Mouse (Mus musculus) layer of hippocampus, adult 2 months (tissue): ENCODE data around the gene Bcl9l. TPM values are rescaled to one million over a fixed set of nuclear protein-coding genes. Genes with fewer than 3 reads are reported as not detected.

Source experiments
- DNase-seq, 2 experiments: peaks; one replicate each; pipeline ENCODE4 v3.0.0; 2022; ENCODE audit warnings: low spot score in 2 of 2
- H3K27ac ChIP-seq: fragments of 200-600 bp; 2 replicates; pipeline ENCODE4 v1.8.1; 2022
- H3K4me3 ChIP-seq: fragments of 200-600 bp; 2 replicates; pipeline ENCODE4 v1.8.1; 2022; ENCODE audit warnings: mild to moderate bottlenecking
- CTCF ChIP-seq: fragments of 200-600 bp; conservative IDR thresholded peaks from 2 replicates; pipeline ENCODE4 v1.8.1; 2022; ENCODE audit warnings: antibody characterized with exemption, mild to moderate bottlenecking, moderate library complexity
- total RNA-seq, 2 experiments: library from RNA; stranded (reverse); gene quantifications; 2 replicates each; pipeline ENCODE4 v1.2.3; 2021

The Bcl9l gene
- total RNA-seq, 2 experiments from 2014 or later, result 68.4 to 76.9 TPM

- TF ChIP-seq CTCF, result no peak
- H3K27ac ChIP-seq, result no peak overlapping the region
- H3K4me3 ChIP-seq, result no peak overlapping the region
- no peak for DNase-seq
Observed at GRCm38 (mm10) chr9:44512717-44513003, 30.0 kb downstream of the Bcl9l start.

DNA sequence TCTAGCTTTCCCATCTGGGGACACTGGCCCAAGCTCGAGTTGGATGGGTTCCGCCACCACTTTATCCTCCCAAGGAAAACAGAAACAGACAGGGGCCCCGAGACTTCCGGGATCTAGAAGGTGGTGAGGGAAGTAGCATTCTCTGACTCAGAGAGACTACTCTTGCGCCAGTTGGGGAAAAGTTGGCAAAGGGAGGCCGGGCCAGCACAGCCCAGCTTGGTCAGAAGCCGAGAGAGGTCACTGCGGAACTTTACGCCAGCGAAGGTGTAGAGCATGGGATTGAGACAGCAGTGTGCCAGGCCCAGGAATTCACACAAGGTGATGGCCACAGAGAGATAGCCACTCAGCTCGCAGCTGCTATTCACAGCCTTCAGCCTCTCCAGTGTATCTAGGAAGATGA lies 30.5 kb downstream of the Bcl9l start:
- H3K27ac ChIP-seq, result no peak overlapping the region
- no peak for TF ChIP-seq CTCF
- no peak overlapping the region for H3K4me3 ChIP-seq
- DNase-seq, result no peak

DNA sequence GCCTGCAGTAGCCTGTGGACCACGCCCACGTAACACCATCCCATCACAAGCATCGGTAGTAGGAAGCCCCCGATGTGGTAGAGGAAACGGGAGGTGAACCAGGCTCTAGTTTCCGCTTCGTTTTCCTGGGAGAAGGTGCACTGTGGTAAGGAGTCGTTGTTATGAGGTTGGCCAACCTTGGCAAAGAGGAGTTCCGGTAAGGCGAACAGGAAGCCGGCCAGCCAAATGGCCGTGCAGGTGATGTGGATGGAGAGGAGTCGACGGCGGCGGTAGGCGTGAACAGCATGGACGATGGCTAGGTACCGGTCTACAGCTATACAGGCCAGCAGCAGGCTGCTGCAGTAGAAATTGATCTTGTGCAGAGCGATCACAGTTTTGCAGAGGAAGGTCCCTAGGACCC lies 31.0 kb downstream of the Bcl9l start:
- no peak for DNase-seq
- no peak for TF ChIP-seq CTCF
- no peak overlapping the region for H3K4me3 ChIP-seq

DNA sequence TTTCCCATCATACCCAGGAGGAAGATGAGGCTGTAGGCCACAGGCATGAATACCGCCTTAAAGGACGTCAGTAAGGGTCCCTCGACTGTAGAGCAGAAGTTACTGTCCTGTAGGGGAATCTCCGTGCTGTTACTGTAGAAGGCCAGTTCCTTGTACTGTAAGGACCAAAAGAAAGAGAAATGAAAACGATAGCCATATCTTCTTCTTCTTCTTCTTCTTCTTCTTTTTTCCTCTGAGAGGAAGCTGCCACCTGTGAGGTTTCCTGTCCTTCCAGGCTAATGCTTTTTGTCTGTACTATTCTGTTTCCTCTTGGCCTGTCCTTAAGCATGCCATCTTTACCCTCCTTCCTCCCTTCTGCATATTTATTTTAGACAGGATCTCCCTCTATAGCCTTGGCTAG lies 31.5 kb downstream of the Bcl9l start:
- no peak for DNase-seq
- Histone ChIP-seq H3K4me3 (no peak overlapping the region), H3K27ac (no peak overlapping the region)
- TF ChIP-seq CTCF, result no peak

More for the DNA sequence above, 31.0 kb downstream of the Bcl9l start:
- no peak overlapping the region for H3K27ac ChIP-seq

- DNase-seq, result no peak
- no peak for TF ChIP-seq CTCF
- H3K27ac ChIP-seq, result no peak overlapping the region
- no peak overlapping the region for H3K4me3 ChIP-seq
Observed at GRCm38 (mm10) chr9:44515131-44515751, 32.6 kb downstream of the Bcl9l start.

GRCm38 (mm10) chr9:44515891-44516290 lies 33.3 kb downstream of the Bcl9l start:
- no peak for DNase-seq
- Histone ChIP-seq H3K4me3 (no peak overlapping the region), H3K27ac (no peak overlapping the region)
- TF ChIP-seq CTCF, result no peak

DNA sequence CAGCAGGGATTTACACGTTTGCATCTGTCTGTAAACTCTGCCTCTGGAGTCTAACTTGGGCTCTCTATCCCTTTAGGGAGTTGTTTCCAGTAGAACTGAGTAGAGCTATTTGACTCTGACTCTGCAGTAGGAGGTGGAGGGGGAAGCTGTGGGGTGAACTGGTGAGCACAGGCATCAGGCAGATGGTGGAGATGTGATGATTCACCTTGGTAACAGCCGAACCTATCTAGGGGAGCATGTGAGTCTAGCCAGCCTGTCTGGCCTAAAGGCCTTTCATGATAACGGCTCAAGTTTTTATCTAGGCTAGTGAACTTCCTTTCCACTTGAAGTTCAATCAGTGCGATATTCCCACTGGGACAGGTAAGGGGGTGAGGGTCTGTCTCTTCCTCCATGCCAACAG lies 34.7 kb downstream of the Bcl9l start:
- no peak overlapping the region for H3K4me3 ChIP-seq
- DNase-seq, result no peak
- no peak overlapping the region for H3K27ac ChIP-seq
- TF ChIP-seq CTCF, result no peak

DNA sequence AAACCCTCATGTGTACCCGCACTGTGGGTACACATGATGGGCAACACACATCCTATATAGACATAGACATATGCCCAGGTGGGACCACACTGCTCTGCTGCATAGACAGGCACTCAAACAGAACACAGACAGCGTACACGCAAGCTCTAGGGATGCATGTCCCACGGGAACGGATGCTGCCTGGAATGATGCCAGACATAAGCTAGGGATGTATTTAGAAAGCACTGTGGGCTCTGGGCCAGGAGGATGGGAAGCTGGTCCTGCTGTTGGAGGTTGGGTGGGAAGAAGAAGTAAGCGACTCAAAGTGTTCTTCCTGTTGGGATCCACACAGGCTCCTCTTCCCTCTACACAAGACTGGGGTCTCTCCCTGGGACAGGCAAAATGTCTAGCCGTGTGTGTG lies 35.4 kb downstream of the Bcl9l start:
- DNase-seq, result no peak
- TF ChIP-seq CTCF, result no peak
- H3K4me3 ChIP-seq, result no peak overlapping the region
- no peak overlapping the region for H3K27ac ChIP-seq

GRCm38 (mm10) chr9:44521927-44522326 lies 39.3 kb downstream of the Bcl9l start:
- no peak for TF ChIP-seq CTCF
- H3K4me3 ChIP-seq, result no peak overlapping the region
- no peak for DNase-seq
- no peak overlapping the region for H3K27ac ChIP-seq

DNA sequence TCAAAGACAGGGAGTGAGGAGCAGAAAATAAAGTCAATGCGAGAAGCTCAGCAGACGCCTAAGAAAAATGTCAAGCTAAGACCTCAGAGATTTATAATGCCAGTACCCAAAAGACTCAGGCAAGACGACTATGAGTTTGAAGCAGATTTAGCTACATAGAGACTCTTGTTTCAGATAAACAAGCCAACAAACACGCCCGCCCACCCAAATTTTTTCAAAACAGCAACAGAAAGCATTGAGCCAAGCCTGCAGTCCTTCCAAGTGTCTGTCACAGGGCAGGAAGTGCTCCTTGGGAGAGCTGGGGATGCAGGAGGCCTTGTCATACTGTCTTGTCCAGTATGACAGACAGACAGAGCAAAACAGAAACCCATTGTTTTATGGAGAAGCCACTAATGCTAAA lies 41.1 kb downstream of the Bcl9l start:
- DNase-seq, result no peak

DNA sequence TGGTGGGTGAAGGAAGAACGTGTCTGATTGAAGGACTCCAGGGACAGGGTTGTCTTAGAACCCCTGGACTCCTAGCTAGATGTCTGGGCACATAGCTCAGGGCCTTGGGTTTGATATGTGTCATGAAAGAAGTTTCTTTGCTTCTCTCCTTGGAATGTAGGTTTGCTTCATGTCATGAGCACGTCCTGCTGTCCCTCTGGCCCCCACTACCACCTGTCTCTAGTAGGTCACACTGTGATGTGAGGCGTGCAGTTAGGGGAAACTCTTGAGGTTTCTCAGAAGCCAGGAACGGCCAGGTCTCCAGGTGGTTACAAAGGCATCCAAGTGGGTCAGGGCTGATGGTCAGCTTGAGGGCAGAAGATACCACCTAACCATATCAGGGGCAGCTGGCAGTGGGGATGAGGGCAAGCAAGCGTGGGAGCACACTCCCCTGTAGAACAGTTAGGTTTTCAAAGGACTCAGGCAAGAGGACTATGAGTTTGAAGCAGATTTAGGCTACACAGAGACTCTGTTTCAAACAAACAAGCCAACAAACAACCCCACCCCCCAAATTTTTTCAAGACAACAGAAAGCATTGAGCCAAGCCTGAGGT lies 41.7 kb downstream of the Bcl9l start:
- DNase-seq, result no peak
- H3K4me3 ChIP-seq, result no peak overlapping the region
- no peak overlapping the region for H3K27ac ChIP-seq
- TF ChIP-seq CTCF, result no peak

More for the DNA sequence above, 41.1 kb downstream of the Bcl9l start:
- Histone ChIP-seq H3K4me3 (no peak overlapping the region), H3K27ac (no peak overlapping the region)
- no peak for TF ChIP-seq CTCF

DNA sequence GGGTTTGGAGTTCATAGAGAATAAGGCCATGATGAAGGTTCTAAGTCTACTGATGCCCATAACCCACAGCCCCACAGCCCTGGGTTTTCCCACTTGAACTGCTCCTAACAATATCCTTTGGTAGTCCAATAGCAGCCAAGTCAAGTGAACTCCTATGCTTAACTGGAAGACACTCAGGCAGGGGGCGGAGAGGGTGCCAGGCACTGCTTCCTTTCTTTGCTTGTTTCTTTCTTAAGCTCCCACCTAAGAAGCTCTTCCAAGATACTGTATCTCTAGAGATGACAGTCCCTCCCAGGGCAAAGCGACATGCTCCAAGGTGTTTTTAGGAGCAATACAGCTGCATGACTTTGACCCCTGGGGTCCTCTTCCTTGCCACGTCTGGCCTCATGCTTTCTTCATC lies 42.4 kb downstream of the Bcl9l start:
- TF ChIP-seq CTCF, result no peak
- H3K4me3 ChIP-seq, result no peak overlapping the region
- no peak overlapping the region for H3K27ac ChIP-seq
- no peak for DNase-seq

- H3K4me3 ChIP-seq, result no peak overlapping the region
- TF ChIP-seq CTCF, result no peak
- H3K27ac ChIP-seq, result no peak overlapping the region
- no peak for DNase-seq
Observed at GRCm38 (mm10) chr9:44525589-44525988, 43.0 kb downstream of the Bcl9l start.

- no peak for DNase-seq
- Histone ChIP-seq H3K27ac (no peak overlapping the region), H3K4me3 (no peak overlapping the region)
- no peak for TF ChIP-seq CTCF
Observed at GRCm38 (mm10) chr9:44526337-44527112, 43.9 kb downstream of the Bcl9l start.
